Mouse (Mus musculus): Measurements from ENCODE around the gene Gprc5c. TPM values are rescaled to one million over a fixed set of nuclear protein-coding genes. Genes with fewer than 3 reads are reported as not detected.

Gprc5c gene
- total and polyA plus RNA-seq, 3 experiments = not detected

- no peaks in the 10 kb centered on the region for H3K9me3 ChIP-seq (replicated peaks; ENCODE audit: low read length)
- H3K4me1 ChIP-seq (ENCODE audit: control insufficient read depth in 1 of 2, insufficient read depth in 2 of 2) = peaks cover 12 to 26% of the 10 kb centered on the region in 2 experiments
- H3K27ac ChIP-seq (ENCODE audit: insufficient read depth, low read depth) = no peak overlapping the region
- no peaks in the 10 kb centered on the region for H3K79me2 ChIP-seq (replicated peaks; ENCODE audit: control insufficient read depth, extremely low read depth, insufficient read depth, poor library complexity, severe bottlenecking)
- in situ Hi-C loops (cut with MboI; ENCODE audit: low pct_ligation_motif_present, low pct_unique_long_range_greater_than_20kb, low sequenced_read_pairs) = no loop called here
- no peak overlapping the region for H3K9ac ChIP-seq (ENCODE audit: insufficient read depth, low read depth)
- dilution Hi-C loops (cut with MboI; ENCODE audit: extremely low pct_ligation_motif_present, extremely low pct_unique_long_range_greater_than_20kb, low sequenced_read_pairs) = no loop called here
- H3K4me3 ChIP-seq (replicated peaks in 1 of 3; ENCODE audit: low read depth in 2 of 3, low read length in 2 of 3, poor library complexity in 1 of 3) = no peak overlapping the region
- no peak for TF ChIP-seq ZMIZ1 (IDR thresholded peaks at IDR 0.05; ENCODE audit: low read depth, low read length)
- TF ChIP-seq PAX5 (IDR thresholded peaks at IDR 0.05; ENCODE audit: low read length) = no peak
- no peak for TF ChIP-seq USF1 (IDR thresholded peaks at IDR 0.05; ENCODE audit: low read depth, low read length)
- DNase-seq (ENCODE audit: extremely low read depth) = no peak
- peaks cover 2% of the 10 kb centered on the region for H3K27me3 ChIP-seq (replicated peaks)
- H3K36me3 ChIP-seq (replicated peaks in 1 of 2; ENCODE audit: control insufficient read depth in 1 of 2, insufficient read depth in 1 of 2, low read length in 1 of 2) = no peaks in the 10 kb centered on the region
- H3K4me2 ChIP-seq (ENCODE audit: insufficient read depth, low read depth, poor library complexity, severe bottlenecking) = no peak overlapping the region
Observed at GRCm38 (mm10) chr11:114810344-114810743, 40.6 kb upstream of the Gprc5c start.

- DNase-seq (ENCODE audit: extremely low read depth) = peak; percentile 88
Observed at GRCm38 (mm10) chr11:114812731-114813240, 38.2 kb upstream of the Gprc5c start.

GRCm38 (mm10) chr11:114814873-114815592 is 35.9 kb upstream of the Gprc5c start:
- Histone ChIP-seq H3K79me2 (replicated peaks; ENCODE audit: control insufficient read depth, extremely low read depth, insufficient read depth, poor library complexity, severe bottlenecking) (no peaks in the 10 kb centered on the region), H3K27me3 (replicated peaks) (peaks cover 10% of the 10 kb centered on the region), H3K4me1 (ENCODE audit: control insufficient read depth in 1 of 2, insufficient read depth in 2 of 2) (peaks cover 9 to 22% of the 10 kb centered on the region in 2 experiments; a peak in 3 of 4 replicates), H3K9me3 (replicated peaks; ENCODE audit: low read length) (no peaks in the 10 kb centered on the region), H3K27ac (ENCODE audit: insufficient read depth, low read depth) (no peak overlapping the region), H3K4me3 (replicated peaks in 1 of 3; ENCODE audit: low read depth in 2 of 3, low read length in 2 of 3, poor library complexity in 1 of 3) (no peak overlapping the region), H3K4me2 (ENCODE audit: insufficient read depth, low read depth, poor library complexity, severe bottlenecking) (no peak overlapping the region), H3K36me3 (replicated peaks in 1 of 2; ENCODE audit: control insufficient read depth in 1 of 2, insufficient read depth in 1 of 2, low read length in 1 of 2) (peaks cover 0 to 2% of the 10 kb centered on the region in 2 experiments), H3K9ac (ENCODE audit: insufficient read depth, low read depth) (no peak overlapping the region)
- in situ Hi-C loops (cut with MboI; ENCODE audit: low pct_ligation_motif_present, low pct_unique_long_range_greater_than_20kb, low sequenced_read_pairs) (loop anchor here (5.0 kb wide), 1 partner anchor 62 kb away; no protein-coding TSS in a partner anchor), dilution Hi-C loops (cut with MboI; ENCODE audit: extremely low pct_ligation_motif_present, extremely low pct_unique_long_range_greater_than_20kb, low sequenced_read_pairs) (no loop called here)
- DNase-seq (ENCODE audit: extremely low read depth) = no peak
- TF ChIP-seq BHLHE40 (IDR thresholded peaks at IDR 0.05; ENCODE audit: low read depth, low read length) (0 out of 2 replicates have a peak, but pooled peaks have one; percentile 25), POLR2A (IDR thresholded peaks at IDR 0.05; ENCODE audit: low read depth, low read length) (no peak)

More at GRCm38 (mm10) chr11:114812731-114813240, 38.2 kb upstream of the Gprc5c start:
- Histone ChIP-seq H3K9me3 (replicated peaks; ENCODE audit: low read length) (no peaks in the 10 kb centered on the region), H3K4me1 (ENCODE audit: control insufficient read depth in 1 of 2, insufficient read depth in 2 of 2) (peaks cover 15 to 22% of the 10 kb centered on the region in 2 experiments), H3K9ac (ENCODE audit: insufficient read depth, low read depth) (no peak overlapping the region), H3K36me3 (replicated peaks in 1 of 2; ENCODE audit: control insufficient read depth in 1 of 2, insufficient read depth in 1 of 2, low read length in 1 of 2) (peaks cover 0 to 2% of the 10 kb centered on the region in 2 experiments), H3K4me3 (replicated peaks in 1 of 3; ENCODE audit: low read depth in 2 of 3, low read length in 2 of 3, poor library complexity in 1 of 3) (no peak overlapping the region), H3K79me2 (replicated peaks; ENCODE audit: control insufficient read depth, extremely low read depth, insufficient read depth, poor library complexity, severe bottlenecking) (no peaks in the 10 kb centered on the region), H3K27ac (ENCODE audit: insufficient read depth, low read depth) (no peak overlapping the region), H3K27me3 (replicated peaks) (peaks cover 5% of the 10 kb centered on the region), H3K4me2 (ENCODE audit: insufficient read depth, low read depth, poor library complexity, severe bottlenecking) (no peak overlapping the region)
- in situ Hi-C loops (cut with MboI; ENCODE audit: low pct_ligation_motif_present, low pct_unique_long_range_greater_than_20kb, low sequenced_read_pairs) = no loop called here
- dilution Hi-C loops (cut with MboI; ENCODE audit: extremely low pct_ligation_motif_present, extremely low pct_unique_long_range_greater_than_20kb, low sequenced_read_pairs) = no loop called here
- TF ChIP-seq NELFE (IDR thresholded peaks at IDR 0.05; ENCODE audit: low read depth, low read length) (peak; percentile 30; the same call in 1 of the 2 replicates), SMC3 (IDR thresholded peaks at IDR 0.05; ENCODE audit: low read depth, low read length) (peak; percentile 99), ZC3H11A (IDR thresholded peaks at IDR 0.05; ENCODE audit: low read depth, low read length) (peak; percentile 90), TCF12 (IDR thresholded peaks at IDR 0.05; ENCODE audit: low read depth, low read length) (0 out of 2 replicates have a peak, but pooled peaks have one; percentile 36), BHLHE40 (IDR thresholded peaks at IDR 0.05; ENCODE audit: low read depth, low read length) (peak; percentile 31; the same call in 1 of the 2 replicates), ZNF384 (IDR thresholded peaks at IDR 0.05; ENCODE audit: low read depth, low read length) (0 out of 2 replicates have a peak, but pooled peaks have one; percentile 33), CTCF (conservative IDR thresholded peaks at IDR 0.05 in 1 of 2, IDR thresholded peaks at IDR 0.05 in 1 of 2; ENCODE audit: low read depth in 2 of 2, low read length in 2 of 2) (peak; percentile 92 to 98), TBP (conservative IDR thresholded peaks at IDR 0.05; ENCODE audit: low read depth, low read length) (no peak), IRF4 (IDR thresholded peaks at IDR 0.05; ENCODE audit: low read depth, low read length) (peak; percentile 38; the same call in 1 of the 2 replicates), GABPA (IDR thresholded peaks at IDR 0.05; ENCODE audit: insufficient replicate concordance, low read depth, low read length) (no peak), JUND (conservative IDR thresholded peaks at IDR 0.05; ENCODE audit: low read depth, low read length) (0 out of 2 replicates have a peak, but pooled peaks have one; percentile 10), CHD1 (IDR thresholded peaks at IDR 0.05; ENCODE audit: low read depth, low read length) (no peak), RAD21 (IDR thresholded peaks at IDR 0.05; ENCODE audit: low read depth, low read length) (peak; percentile 98)
